Mouse (Mus musculus) hindbrain, embryonic 14.5 days (tissue): ENCODE results near the gene Mtmr1. TPM values are rescaled to one million over a fixed set of nuclear protein-coding genes. Genes with fewer than 3 reads are reported as not detected.

Experiments
- ATAC-seq: fragments of 200-750 bp; cut with Nextera tagmentation; 2 replicates; pipeline ENCODE4 v1.8.0; 2017; ENCODE audit warnings: moderate number of reproducible peaks, mild to moderate bottlenecking, moderate TSS enrichment, moderate library complexity; ENCODE audit not compliant: low FRiP score
- DNase-seq: peaks from one replicate; pipeline ENCODE4 v3.0.0-alpha.2; 2015; ENCODE audit warnings: low spot score
- H3K27ac ChIP-seq: fragments of 300-500 bp; sonication (generic); 2 replicates; pipeline ENCODE4 v1.5.1; 2014; ENCODE audit warnings: mild to moderate bottlenecking, moderate library complexity
- H3K27me3 ChIP-seq: fragments of 300-500 bp; sonication (generic); 2 replicates; pipeline ENCODE4 v1.6.1; 2014; ENCODE audit warnings: mild to moderate bottlenecking, low read length, mixed read lengths; ENCODE audit not compliant: control insufficient read depth, insufficient read depth
- H3K36me3 ChIP-seq: fragments of 300-500 bp; sonication (generic); replicated peaks from 2 replicates; pipeline ENCODE4 v1.6.1; 2014; ENCODE audit not compliant: control insufficient read depth, insufficient read depth
- H3K4me1 ChIP-seq: fragments of 300-500 bp; sonication (generic); replicated peaks from 2 replicates; pipeline ENCODE4 v1.6.1; 2014; ENCODE audit warnings: antibody characterized with exemption, low read length, mixed read lengths; ENCODE audit not compliant: control insufficient read depth, insufficient read depth
- H3K4me2 ChIP-seq: fragments of 300-500 bp; sonication (generic); replicated peaks from 2 replicates; pipeline ENCODE4 v1.6.1; 2014; ENCODE audit warnings: mild to moderate bottlenecking, moderate library complexity
- H3K4me3 ChIP-seq: fragments of 300-500 bp; sonication (generic); replicated peaks from 2 replicates; pipeline ENCODE4 v1.5.1; 2014; ENCODE audit warnings: mild to moderate bottlenecking, low read length
- H3K9ac ChIP-seq: fragments of 300-500 bp; sonication (generic); 2 replicates; pipeline ENCODE4 v1.6.1; 2014
- H3K9me3 ChIP-seq: fragments of 300-500 bp; sonication (generic); 2 replicates; pipeline ENCODE4 v1.6.1; 2016; ENCODE audit warnings: low read length; ENCODE audit not compliant: control insufficient read depth
- WGBS: fragments of 180-500 bp; shearing (Covaris S2); extraction: QIAGEN DNeasy Blood & Tissue Kit; methylation state at CpG from one replicate; pipeline ENCODE4 v1.1.7; 2014; 5-methylcytosine and 5-hydroxymethylcytosine counted together
- polyA plus RNA-seq: library from polyadenylated mRNA; unstranded; fragments of >200 nt; fragmentation: Nextera tagmentation; extraction: Ambion mirVana; gene quantifications from 2 replicates; pipeline ENCODE4 v1.2.1, GENCODE M21; 2014

Gene Mtmr1
- polyA plus RNA-seq, 1 experiment from 2014 or later: 23.2 TPM

DNA sequence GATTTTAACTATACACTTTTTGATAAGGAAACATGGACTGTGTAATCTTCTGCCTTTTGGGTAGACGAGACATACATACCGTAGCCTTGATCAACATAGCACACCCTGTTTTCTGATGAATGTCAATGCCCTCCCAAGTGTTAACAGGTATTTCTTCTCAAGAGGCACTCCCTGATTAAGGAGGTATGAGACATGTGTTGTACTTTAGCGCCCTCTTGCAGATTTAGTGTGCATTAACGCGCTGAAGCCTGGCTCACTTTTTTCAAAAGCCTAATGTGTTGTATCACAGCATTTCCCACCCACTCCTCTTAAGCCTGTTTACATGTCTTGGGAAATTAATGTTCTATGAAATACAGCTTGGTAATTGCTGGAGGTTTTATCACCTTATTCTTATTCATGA lies 17.0 kb downstream of the Mtmr1 start:
- Histone ChIP-seq H3K4me1 (no peaks in the 10 kb centered on the region), H3K9ac (no peak overlapping the region), H3K27ac (no peak overlapping the region), H3K4me3 (no peak overlapping the region), H3K4me2 (no peak overlapping the region), H3K9me3 (no peaks in the 10 kb centered on the region), H3K27me3 (no peaks in the 10 kb centered on the region), H3K36me3 (no peaks in the 10 kb centered on the region)
- WGBS: 50% methylated on average over 5 of the region's 5 CpGs
- DNase-seq: peak; percentile 47
- no peak for ATAC-seq

DNA sequence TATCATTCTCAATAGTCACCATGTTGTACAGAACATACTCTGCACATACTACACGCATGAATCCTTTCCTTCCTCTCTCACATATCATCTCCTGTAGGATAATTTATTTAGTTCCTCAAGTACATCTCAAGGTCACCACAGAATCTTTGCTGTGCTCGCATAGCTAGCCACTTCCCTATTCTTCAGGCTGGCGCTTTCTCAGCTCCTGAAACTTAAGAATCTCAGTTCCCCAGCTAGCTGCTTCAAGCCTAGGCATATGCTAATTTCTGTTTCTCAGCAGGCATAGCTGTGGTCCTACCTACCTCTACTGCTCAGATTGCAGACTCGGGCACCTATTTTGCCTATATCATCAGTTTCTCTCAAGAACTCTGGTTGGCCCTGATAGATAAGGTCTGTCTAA lies 31.8 kb downstream of the Mtmr1 start:
- H3K27ac ChIP-seq: no peak overlapping the region
- H3K4me1 ChIP-seq: no peaks in the 10 kb centered on the region
- H3K4me2 ChIP-seq: no peak overlapping the region
- WGBS: 74% methylated on average over 4 of the region's 4 CpGs
- no peak overlapping the region for H3K9ac ChIP-seq
- H3K9me3 ChIP-seq: no peaks in the 10 kb centered on the region
- H3K27me3 ChIP-seq: no peaks in the 10 kb centered on the region
- DNase-seq: no peak
- no peak overlapping the region for H3K4me3 ChIP-seq
- no peak for ATAC-seq
- peaks cover 6% of the 10 kb centered on the region; the same call in 1 of the 2 replicates for H3K36me3 ChIP-seq

DNA sequence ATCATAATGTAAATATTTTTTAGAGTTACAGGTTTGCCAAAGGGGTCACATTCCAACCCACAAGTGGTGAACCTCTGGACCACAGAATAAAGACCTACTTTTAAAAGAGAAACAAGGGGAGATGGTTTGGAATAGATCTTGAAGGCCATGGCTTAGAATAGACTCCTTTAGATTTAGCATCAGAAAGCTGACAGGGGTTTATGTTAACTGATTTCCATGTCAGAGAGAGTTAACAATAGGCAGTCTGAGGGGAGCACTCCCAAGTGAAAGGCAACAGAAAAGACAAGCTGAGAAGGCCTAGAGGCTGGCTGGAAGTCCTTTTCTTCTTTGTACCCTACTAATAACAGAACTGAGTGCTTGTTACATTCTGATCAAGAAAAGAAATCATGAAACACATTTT lies 41.7 kb downstream of the Mtmr1 start:
- Histone ChIP-seq H3K27me3 (no peaks in the 10 kb centered on the region), H3K9me3 (no peaks in the 10 kb centered on the region), H3K4me1 (no peaks in the 10 kb centered on the region), H3K36me3 (peaks cover 10% of the 10 kb centered on the region; the same call in 1 of the 2 replicates), H3K9ac (no peak overlapping the region), H3K4me3 (no peak overlapping the region), H3K4me2 (no peak overlapping the region), H3K27ac (no peak overlapping the region)
- DNase-seq (no peak), ATAC-seq (no peak)

GRCm38 (mm10) chrX:71408386-71408785 lies 43.8 kb downstream of the Mtmr1 start:
- no peak for ATAC-seq

GRCm38 (mm10) chrX:71412776-71413175 lies 48.2 kb downstream of the Mtmr1 start:
- H3K36me3 ChIP-seq: peaks cover 6% of the 10 kb centered on the region; the same call in 1 of the 2 replicates
- H3K27ac ChIP-seq: no peak overlapping the region
- no peak overlapping the region for H3K9ac ChIP-seq
- H3K27me3 ChIP-seq: no peaks in the 10 kb centered on the region
- no peak overlapping the region for H3K4me2 ChIP-seq
- no peaks in the 10 kb centered on the region for H3K9me3 ChIP-seq
- no peaks in the 10 kb centered on the region for H3K4me1 ChIP-seq
- ATAC-seq (no peak), DNase-seq (no peak)
- no peak overlapping the region for H3K4me3 ChIP-seq
- WGBS: 56% methylated on average over 3 of the region's 3 CpGs

More at GRCm38 (mm10) chrX:71408386-71408785, 43.8 kb downstream of the Mtmr1 start:
- Histone ChIP-seq H3K9me3 (no peaks in the 10 kb centered on the region), H3K4me3 (no peak overlapping the region), H3K27me3 (no peaks in the 10 kb centered on the region), H3K9ac (no peak overlapping the region), H3K27ac (no peak overlapping the region), H3K4me1 (no peaks in the 10 kb centered on the region), H3K4me2 (no peak overlapping the region), H3K36me3 (peaks cover 2% of the 10 kb centered on the region; the same call in 1 of the 2 replicates)
- WGBS: 74% methylated on average over 1 of the region's 1 CpGs
- no peak for DNase-seq

DNA sequence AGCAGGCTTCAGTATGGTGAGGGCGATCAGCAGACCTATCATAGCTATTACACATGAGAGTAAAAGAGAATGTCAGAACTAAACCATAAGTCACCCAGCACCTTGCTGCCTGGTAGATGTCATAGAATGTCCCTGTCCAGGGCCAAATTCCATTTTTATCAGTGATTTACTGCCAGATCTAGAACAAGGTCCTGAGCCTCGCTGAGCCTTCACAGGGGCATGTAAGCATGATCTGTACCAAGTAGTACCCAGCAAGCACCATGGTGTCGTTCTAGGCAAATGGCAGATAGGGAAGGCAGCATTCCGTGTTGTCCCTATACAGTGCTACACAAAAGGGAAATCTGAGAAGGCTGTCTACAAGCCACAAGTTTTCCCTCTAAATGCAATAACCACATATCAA lies 49.1 kb downstream of the Mtmr1 start:
- Histone ChIP-seq H3K4me3 (no peak overlapping the region), H3K4me2 (no peak overlapping the region), H3K36me3 (peaks cover 6% of the 10 kb centered on the region; the same call in 1 of the 2 replicates), H3K9me3 (no peaks in the 10 kb centered on the region), H3K27ac (no peak overlapping the region), H3K27me3 (no peaks in the 10 kb centered on the region), H3K4me1 (no peaks in the 10 kb centered on the region), H3K9ac (no peak overlapping the region)
- no peak for ATAC-seq
- no peak for DNase-seq
- 91% methylated on average over 4 of the region's 4 CpGs for WGBS

DNA sequence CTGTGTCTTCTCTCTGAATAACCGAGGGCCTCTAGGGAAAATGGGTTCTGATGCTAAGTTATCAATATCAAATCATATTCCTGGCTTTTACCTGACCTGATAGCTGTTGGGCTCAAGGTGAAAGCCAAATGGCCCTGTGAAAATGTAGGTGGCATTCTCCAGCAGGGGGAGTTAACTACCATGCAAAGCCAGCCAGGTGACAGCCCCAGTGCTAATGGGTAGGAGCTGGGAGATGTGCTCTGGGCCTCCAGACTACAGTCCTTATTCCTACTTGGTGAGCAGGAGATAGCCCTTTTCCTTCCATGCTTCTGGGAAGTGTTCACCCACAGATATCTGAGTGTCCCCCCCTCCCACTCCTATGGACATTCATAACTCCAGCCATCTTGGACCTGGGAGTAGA lies 60.3 kb downstream of the Mtmr1 start:
- WGBS: 70% methylated on average over 1 of the region's 1 CpGs
- H3K4me3 ChIP-seq: no peak overlapping the region
- 0 out of 2 replicates have a peak, but pooled peaks cover 5% of the 10 kb centered on the region for H3K36me3 ChIP-seq
- no peaks in the 10 kb centered on the region for H3K27me3 ChIP-seq
- H3K27ac ChIP-seq: no peak overlapping the region
- H3K4me1 ChIP-seq: no peaks in the 10 kb centered on the region
- H3K9me3 ChIP-seq: no peaks in the 10 kb centered on the region
- H3K9ac ChIP-seq: no peak overlapping the region
- DNase-seq (no peak), ATAC-seq (no peak)
- H3K4me2 ChIP-seq: no peak overlapping the region

- H3K27me3 ChIP-seq: no peaks in the 10 kb centered on the region
- H3K4me3 ChIP-seq: no peak overlapping the region
- DNase-seq (peak; percentile 81), ATAC-seq (peak; percentile 87)
- H3K9me3 ChIP-seq: no peaks in the 10 kb centered on the region
- 45% methylated on average over 9 of the region's 9 CpGs for WGBS
- no peaks in the 10 kb centered on the region for H3K4me1 ChIP-seq
- H3K27ac ChIP-seq: no peak overlapping the region
- H3K9ac ChIP-seq: no peak overlapping the region
- no peak overlapping the region for H3K4me2 ChIP-seq
- 0 out of 2 replicates have a peak, but pooled peaks cover 4% of the 10 kb centered on the region for H3K36me3 ChIP-seq
Measured at GRCm38 (mm10) chrX:71425746-71426519, 61.4 kb downstream of the Mtmr1 start.

- Histone ChIP-seq H3K4me1 (no peaks in the 10 kb centered on the region), H3K4me2 (no peak overlapping the region), H3K36me3 (no peaks in the 10 kb centered on the region), H3K27ac (no peak overlapping the region), H3K9me3 (no peaks in the 10 kb centered on the region), H3K9ac (no peak overlapping the region), H3K4me3 (no peak overlapping the region), H3K27me3 (no peaks in the 10 kb centered on the region)
- ATAC-seq (no peak), DNase-seq (no peak)
Measured at GRCm38 (mm10) chrX:71427491-71427890, 62.9 kb downstream of the Mtmr1 start.
